Mouse (Mus musculus): Measurements from ENCODE around the gene Zfp36l3. TPM values are rescaled to one million over a fixed set of nuclear protein-coding genes. Genes with fewer than 3 reads are reported as not detected.
"Not testable (repeated sequence)": the region's sequence is repeated elsewhere in the genome, so short reads cannot be mapped to it uniquely, and the experiment has no call there.

Zfp36l3 gene
- polyA plus RNA-seq (2015; fragmentation: Nextera tagmentation; extraction: Ambion mirVana), result not detected in 2 replicates

DNA sequence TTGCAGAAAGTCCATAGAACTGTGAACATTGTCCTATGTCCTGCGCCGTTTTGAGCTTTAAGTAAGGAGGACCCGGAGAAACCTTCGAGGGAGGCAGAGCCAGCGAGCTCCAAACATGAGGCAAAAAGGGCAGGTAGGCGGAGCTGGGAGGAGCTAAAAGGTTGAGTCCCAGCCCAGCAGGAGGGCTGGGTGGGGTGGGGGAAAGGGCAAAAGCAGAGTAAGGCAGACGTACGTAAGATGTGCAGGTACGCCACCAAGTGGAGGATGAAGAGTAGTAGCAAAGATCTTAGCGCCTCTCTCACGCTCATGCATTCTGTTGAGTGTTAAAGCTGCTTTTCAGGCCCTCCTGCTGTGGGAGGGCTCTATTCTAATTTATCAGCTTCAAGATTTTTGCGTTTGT is at the start of gene Zfp36l3:
Gene Zfp36l3, minus strand, starts transcription at position 119 of the 400 bp plus-strand sequence.
- Histone ChIP-seq H3K4me2 (no peak within 1 kb of the TSS), H3K27me3 (no peaks in the 10 kb centered on the region), H3K4me1 (no peaks in the 10 kb centered on the region), H3K4me3 (no peak within 1 kb of the TSS), H3K9me3 (no peaks in the 10 kb centered on the region), H3K9ac (no peak within 1 kb of the TSS), H3K36me3 (no peaks in the 10 kb centered on the region), H3K27ac (no peak within 1 kb of the TSS)
- WGBS, result 87% methylated on average over 12 of the region's 12 CpGs
- no peak for ATAC-seq (ENCODE audit: insufficient number of reproducible peaks, low FRiP score, low TSS enrichment, low read depth)

DNA sequence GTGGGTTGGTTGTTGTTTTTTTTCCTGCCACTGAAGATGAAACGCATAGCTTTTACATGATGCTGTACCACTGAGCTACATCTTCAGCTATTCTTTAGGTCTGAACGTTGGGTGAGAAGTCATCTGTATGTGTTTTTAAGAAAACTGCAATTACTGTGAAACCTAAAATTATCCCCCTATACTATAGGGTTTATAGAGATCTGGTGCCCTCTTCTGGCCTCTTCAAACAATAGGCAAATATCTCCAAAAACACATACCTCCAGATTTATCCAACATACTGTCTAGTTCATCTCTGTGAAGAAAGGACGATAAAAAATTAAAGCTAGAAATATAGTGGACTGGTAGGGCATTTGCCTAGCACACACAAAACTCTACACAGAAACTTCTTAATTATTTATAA is 22.9 kb upstream of the Zfp36l3 start:
- no peak for ATAC-seq (ENCODE audit: insufficient number of reproducible peaks, low FRiP score, low TSS enrichment, low read depth)
- no peaks in the 10 kb centered on the region for H3K9me3 ChIP-seq

DNA sequence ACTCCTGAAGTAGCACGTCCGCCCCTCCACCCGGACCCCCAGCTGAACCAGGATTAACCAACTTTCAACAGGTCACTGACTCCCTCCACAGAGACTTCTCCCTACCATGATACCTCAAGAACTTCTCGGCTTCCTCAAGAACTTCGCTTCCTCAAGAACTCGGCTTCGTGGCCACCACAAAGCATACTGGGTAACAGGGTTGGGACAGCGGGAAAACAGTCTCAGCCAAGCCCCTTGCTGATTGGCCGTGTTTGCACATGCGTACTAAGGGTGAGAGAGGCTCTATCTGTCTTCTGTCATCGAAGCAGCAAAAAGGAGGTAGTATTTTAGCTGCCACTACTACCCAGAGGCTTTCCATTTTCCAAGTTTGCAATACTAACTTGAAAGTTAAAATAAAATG is 21.3 kb upstream of the Zfp36l3 start, which contains the start of gene Xlr:
Gene Xlr, minus strand, starts transcription at position 188 of the 400 bp plus-strand sequence.
- not testable (repeated sequence) for H3K9ac ChIP-seq; H3K9me3 ChIP-seq; H3K36me3 ChIP-seq; H3K27ac ChIP-seq; H3K4me1 ChIP-seq; H3K27me3 ChIP-seq; H3K4me2 ChIP-seq; ATAC-seq (ENCODE audit: insufficient number of reproducible peaks, low FRiP score, low TSS enrichment, low read depth); H3K4me3 ChIP-seq
- WGBS, result 82% methylated on average over 11 of the region's 11 CpGs

More for the DNA sequence above, 22.9 kb upstream of the Zfp36l3 start:
- no peak overlapping the region for H3K9ac ChIP-seq
- no peak overlapping the region for H3K4me3 ChIP-seq
- no peak overlapping the region for H3K4me2 ChIP-seq
- H3K27me3 ChIP-seq, result no peaks in the 10 kb centered on the region
- no peaks in the 10 kb centered on the region for H3K36me3 ChIP-seq
- WGBS, result 34% methylated on average over 3 of the region's 3 CpGs
- no peaks in the 10 kb centered on the region for H3K4me1 ChIP-seq
- H3K27ac ChIP-seq, result no peak overlapping the region

DNA sequence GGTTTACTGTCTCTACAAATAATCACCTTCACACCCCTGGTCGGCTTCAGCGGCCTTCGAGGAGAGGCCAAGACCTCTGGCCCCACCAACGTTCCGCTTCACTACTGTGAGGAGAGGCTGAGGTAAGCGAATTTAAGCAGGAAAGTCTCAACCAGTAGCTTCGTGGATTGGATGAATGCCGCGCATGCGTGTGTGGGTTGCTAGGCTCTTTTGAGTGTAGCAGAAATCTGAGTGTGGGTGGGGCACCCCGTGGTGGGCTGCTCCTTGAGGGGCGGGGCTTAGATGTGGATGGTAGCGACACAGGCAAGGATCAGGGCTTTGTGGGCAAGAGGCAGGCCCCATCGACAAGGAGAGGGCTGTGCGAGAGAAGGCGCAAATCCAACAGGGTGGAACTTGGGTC is 18.5 kb downstream of the Zfp36l3 start, which contains the start of gene 1700013H16Rik:
Gene 1700013H16Rik, minus strand, starts transcription at position 96 of the 400 bp plus-strand sequence.
- Histone ChIP-seq H3K9me3 (no peaks in the 10 kb centered on the region; the same call in 1 of the 2 replicates), H3K9ac (no peak within 1 kb of the TSS), H3K36me3 (no peaks in the 10 kb centered on the region), H3K27ac (no peak within 1 kb of the TSS), H3K4me3 (no peak within 1 kb of the TSS), H3K4me2 (no peak within 1 kb of the TSS), H3K27me3 (no peaks in the 10 kb centered on the region), H3K4me1 (no peaks in the 10 kb centered on the region)
- 92% methylated on average over 16 of the region's 16 CpGs for WGBS
- ATAC-seq (ENCODE audit: insufficient number of reproducible peaks, low FRiP score, low TSS enrichment, low read depth), result no peak

DNA sequence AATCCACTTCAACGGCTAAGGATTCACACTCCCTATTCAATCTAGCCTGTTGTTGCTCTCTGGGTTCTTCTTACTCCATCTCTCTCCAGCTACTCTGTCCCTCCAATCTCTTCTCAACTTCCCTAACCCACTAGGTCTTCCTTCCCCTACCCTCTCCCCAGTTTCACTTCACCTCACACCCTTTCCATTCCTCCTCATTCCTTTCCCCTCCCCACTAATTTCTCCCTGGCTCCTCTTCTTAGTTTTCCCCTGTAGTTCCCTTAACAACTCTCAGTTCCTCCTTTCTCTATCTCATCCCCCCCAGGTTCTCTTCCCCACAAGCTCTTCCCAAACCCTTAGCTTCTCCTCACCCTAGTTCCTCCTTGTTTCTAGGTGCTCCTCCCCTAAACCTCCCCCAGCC is 23.3 kb downstream of the Zfp36l3 start:
- Histone ChIP-seq H3K4me2 (no peak overlapping the region), H3K9me3 (no peaks in the 10 kb centered on the region; the same call in 1 of the 2 replicates), H3K9ac (no peak overlapping the region), H3K27ac (no peak overlapping the region), H3K4me3 (no peak overlapping the region), H3K4me1 (no peaks in the 10 kb centered on the region), H3K27me3 (no peaks in the 10 kb centered on the region), H3K36me3 (no peaks in the 10 kb centered on the region)
- 90% methylated on average over 1 of the region's 1 CpGs for WGBS
- no peak for ATAC-seq (ENCODE audit: insufficient number of reproducible peaks, low FRiP score, low TSS enrichment, low read depth)

DNA sequence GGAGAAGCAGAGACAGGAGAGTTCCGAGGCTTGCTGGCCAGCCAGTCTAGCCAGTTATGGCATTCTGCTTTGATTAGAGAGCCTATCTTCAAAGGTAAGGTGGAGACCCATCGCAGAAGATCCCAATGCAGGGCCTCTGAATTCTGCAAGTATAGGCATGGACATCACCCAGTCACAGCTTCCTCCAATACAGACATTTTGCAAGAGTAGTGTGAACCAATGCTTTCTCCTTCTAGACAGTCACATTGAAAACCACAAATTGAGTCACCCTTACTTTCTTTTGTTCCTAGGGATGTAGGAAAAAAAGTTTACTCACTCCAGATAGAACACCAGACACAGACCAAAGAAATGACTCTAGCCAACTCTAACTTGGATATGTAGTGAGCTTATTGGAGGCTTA is 47.2 kb downstream of the Zfp36l3 start:
- Histone ChIP-seq H3K27ac (no peak overlapping the region), H3K9ac (no peak overlapping the region), H3K4me1 (no peaks in the 10 kb centered on the region), H3K9me3 (no peaks in the 10 kb centered on the region), H3K4me2 (no peak overlapping the region), H3K27me3 (no peaks in the 10 kb centered on the region), H3K4me3 (no peak overlapping the region), H3K36me3 (no peaks in the 10 kb centered on the region)
- WGBS, result 79% methylated on average over 2 of the region's 2 CpGs
- no peak for ATAC-seq (ENCODE audit: insufficient number of reproducible peaks, low FRiP score, low TSS enrichment, low read depth)

DNA sequence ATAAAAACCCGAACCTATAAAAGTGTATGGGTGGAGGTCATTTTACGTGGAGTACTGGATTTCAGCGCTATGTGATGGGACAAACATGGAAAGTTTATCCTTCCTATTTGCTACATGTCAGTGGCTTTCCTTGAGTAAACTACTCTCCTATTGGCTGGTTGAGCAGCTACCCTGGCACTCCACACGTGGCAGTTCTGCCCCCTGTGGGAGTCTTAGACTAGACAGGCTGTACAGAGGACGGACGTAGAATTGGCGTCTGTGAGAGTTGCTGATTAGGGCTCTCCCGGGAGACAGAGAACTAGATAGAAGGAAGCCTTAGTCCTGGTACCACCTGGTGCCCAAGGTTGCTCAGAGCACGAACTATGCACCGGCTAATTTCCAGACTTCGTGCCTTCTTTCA is 51.6 kb downstream of the Zfp36l3 start, which contains the start of gene 4930502E18Rik:
Gene 4930502E18Rik, plus strand, starts transcription at position 231 of the 400 bp plus-strand sequence.
- no peaks in the 10 kb centered on the region for H3K9me3 ChIP-seq
- WGBS, result 81% methylated on average over 11 of the region's 11 CpGs
- H3K4me1 ChIP-seq, result no peaks in the 10 kb centered on the region
- H3K27ac ChIP-seq, result no peak within 1 kb of the TSS
- H3K27me3 ChIP-seq, result no peaks in the 10 kb centered on the region
- H3K4me2 ChIP-seq, result no peak within 1 kb of the TSS
- H3K4me3 ChIP-seq, result no peak within 1 kb of the TSS
- no peaks in the 10 kb centered on the region for H3K36me3 ChIP-seq
- H3K9ac ChIP-seq, result no peak within 1 kb of the TSS
- no peak for ATAC-seq (ENCODE audit: insufficient number of reproducible peaks, low FRiP score, low TSS enrichment, low read depth)

Other genes starting within 250 kb of the Zfp36l3 start
- gene Rtl8c, start 168.4 kb downstream of the Zfp36l3 start, polyA plus RNA-seq (2015; fragmentation: Nextera tagmentation; extraction: Ambion mirVana), result 50.3 and 50.4 TPM in 2 replicates
- not detected in 2 replicates for gene Gm14597, start 167.4 kb downstream of the Zfp36l3 start, polyA plus RNA-seq (2015; fragmentation: Nextera tagmentation; extraction: Ambion mirVana)
- gene Rtl8a, start 132.7 kb downstream of the Zfp36l3 start, polyA plus RNA-seq (2015; fragmentation: Nextera tagmentation; extraction: Ambion mirVana), result 63.3 and 85.3 TPM in 2 replicates
- 58.4 and 67.8 TPM in 2 replicates for gene Rtl8b, start 106.0 kb downstream of the Zfp36l3 start, polyA plus RNA-seq (2015; fragmentation: Nextera tagmentation; extraction: Ambion mirVana)
- gene 4930502E18Rik, start 51.6 kb downstream of the Zfp36l3 start, polyA plus RNA-seq (2015; fragmentation: Nextera tagmentation; extraction: Ambion mirVana), result 0.23 and 0.29 TPM in 2 replicates
- gene 1700013H16Rik, start 18.6 kb downstream of the Zfp36l3 start, polyA plus RNA-seq (2015; fragmentation: Nextera tagmentation; extraction: Ambion mirVana), result not detected in 2 replicates
- 0.84 and 1.4 TPM in 2 replicates for gene Xlr, start 21.3 kb upstream of the Zfp36l3 start, polyA plus RNA-seq (2015; fragmentation: Nextera tagmentation; extraction: Ambion mirVana)